Mouse (Mus musculus) frontal cortex, adult 2 months (tissue): ENCODE results near the gene Ran. TPM values are rescaled to one million over a fixed set of nuclear protein-coding genes. Genes with fewer than 3 reads are reported as not detected.
"Not testable (repeated sequence)": the region's sequence is repeated elsewhere in the genome, so short reads cannot be mapped to it uniquely, and the experiment has no call there.

ENCODE experiments used
- DNase-seq, 2 experiments: peaks; one replicate each; pipeline ENCODE4 v3.0.0; 2022; ENCODE audit warnings: low spot score in 1 of 2; ENCODE audit errors: extremely low spot score in 1 of 2
- polyA plus RNA-seq: library from polyadenylated mRNA; depleted of rRNA; stranded (reverse); fragments of >200 nt; gene quantifications from 2 replicates; pipeline ENCODE4 v1.2.3, GENCODE M21; 2012; rRNA removed

Gene Ran
- polyA plus RNA-seq = 132 and 137 TPM in 2 replicates

DNA sequence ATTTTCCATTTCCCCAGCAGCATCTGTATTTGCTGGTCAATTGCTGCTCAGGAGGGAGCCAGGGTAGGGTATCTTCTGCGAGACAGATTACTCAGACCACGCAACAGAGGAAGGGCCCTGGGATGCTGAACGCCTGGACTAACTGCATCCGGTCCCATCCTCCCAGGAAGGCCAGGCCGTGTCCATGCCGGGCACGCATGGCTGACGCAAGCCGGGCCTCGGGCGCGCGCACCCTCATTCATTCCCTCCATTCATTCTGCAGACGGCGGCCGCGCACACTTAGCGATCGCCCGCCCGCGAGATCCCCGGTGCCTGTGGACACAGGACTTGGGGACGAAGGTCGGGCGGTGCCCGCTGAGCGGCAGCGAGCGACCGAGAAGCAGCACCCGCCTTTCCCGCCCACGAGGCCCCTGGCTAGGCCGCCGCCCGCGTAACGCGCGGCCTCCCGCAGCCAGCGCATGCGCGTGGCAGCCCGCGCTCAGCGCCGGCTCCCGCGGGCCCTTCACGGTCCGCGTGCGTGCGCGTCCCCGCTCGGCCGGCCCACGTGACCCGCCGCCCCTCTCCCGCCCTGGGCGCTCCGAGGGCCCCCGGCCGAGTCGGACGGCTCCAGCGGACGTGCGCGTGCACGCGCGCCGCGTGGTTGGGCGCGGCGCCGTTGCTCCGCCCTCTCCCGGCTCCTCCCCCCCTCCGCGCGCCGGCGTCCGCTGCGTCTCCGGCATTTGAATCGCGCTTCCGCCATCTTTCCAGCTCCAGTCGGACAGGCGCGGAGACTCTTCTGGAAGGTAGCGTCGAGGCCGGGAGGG lies at the start of gene Ran:
Gene Ran (plus strand): TSS at position 573 of the 803 bp plus-strand sequence.
- peak; percentile 82 to 94 for DNase-seq

DNA sequence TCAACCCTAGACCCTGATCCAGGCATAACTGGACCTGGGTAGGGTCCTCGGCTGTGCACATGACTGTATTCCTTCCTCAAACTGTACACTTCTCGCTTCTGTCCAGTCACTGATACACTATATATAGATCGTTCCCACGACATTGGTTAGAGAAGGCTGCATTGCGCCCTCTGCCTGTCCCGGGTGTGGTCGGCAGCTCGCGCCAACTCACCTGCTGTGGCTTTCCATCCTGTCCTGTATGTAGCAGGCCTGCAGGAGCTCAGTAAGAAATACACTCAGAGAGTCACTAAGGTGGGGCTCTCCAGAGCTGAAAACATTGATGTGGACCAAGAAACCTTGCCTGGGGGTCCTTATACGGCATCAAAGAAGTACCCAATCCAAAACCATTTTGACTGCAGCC lies 49.0 kb upstream of the Ran start:
- no peak for DNase-seq

DNA sequence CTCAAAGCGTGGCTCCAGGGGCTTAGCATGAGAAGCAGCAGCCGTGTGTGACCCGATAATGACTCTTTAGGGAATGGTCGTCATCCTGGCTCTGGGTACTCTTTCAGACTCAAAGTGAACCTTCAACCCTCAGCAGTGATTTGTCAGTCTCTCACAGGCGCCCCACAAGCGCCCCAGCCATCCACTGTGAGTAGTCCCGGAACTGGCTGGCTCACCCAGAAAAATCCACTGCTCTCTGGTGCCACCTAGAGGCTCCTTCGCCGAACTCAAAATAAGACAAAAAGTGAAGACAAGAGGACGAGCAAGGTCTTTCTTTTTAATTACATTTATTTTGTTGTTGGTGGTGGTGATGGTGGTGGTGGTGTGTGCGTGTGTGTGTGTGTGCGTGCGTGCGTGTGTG lies 48.6 kb upstream of the Ran start:
- peak in 1 of 2 experiments; percentile 94 for DNase-seq

DNA sequence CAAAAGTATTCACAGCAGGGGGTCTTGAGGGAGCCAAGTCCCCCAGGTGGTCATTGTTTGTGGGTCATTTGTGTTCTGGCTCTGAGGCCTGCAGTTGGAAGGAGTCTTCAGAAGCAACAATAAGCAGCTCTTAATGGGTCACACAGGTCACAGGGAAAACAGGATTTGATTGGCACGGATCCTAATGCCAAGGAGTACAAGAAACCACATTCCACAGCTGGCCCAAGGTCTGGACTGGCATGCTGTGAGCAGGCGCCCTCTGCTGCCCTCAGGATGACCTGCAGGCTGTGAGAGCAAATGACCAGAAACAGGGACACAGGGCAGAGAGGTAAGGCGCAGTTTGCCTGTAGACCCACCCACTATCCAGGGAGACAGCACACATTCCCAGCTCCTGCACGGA lies 43.6 kb upstream of the Ran start:
- peak in 1 of 2 experiments; percentile 51 for DNase-seq

DNA sequence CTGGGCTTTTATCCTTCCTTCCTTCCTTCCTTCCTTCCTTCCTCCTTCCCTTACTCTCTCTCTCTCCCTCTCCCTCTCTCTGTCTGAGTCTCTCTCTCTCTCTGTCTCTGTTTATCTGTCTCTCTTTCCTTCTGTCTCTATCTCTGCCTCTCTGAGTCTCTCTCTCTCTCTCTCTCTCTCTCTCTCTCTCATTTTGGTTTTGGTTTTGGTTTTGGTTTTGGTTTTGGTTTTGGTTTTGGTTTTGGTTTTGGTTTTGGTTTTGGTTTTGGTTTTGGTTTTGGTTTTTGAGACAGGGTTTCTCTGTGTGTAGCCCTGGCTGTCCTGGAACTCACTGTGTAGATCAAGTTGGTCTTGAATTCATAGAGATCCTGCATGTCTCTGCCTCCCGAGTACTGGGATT lies 42.4 kb upstream of the Ran start:
- DNase-seq = not testable (repeated sequence)

DNA sequence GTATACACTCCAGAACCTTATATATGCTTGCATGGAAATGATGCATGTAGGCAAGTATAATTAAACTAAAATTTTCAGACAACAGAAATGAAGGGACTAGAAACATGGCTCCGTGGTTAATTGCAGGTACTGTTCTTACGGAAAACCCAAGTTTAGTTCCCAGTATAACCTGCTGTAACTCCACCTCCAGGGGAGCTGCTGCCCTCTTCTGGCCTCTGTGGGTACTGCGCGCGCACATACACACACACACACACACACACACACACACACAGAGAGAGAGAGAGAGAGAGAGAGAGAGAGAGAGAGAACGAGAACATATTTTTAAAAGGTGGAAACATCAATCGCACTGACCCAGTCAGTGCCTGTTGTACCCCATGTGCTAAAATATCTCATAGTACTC lies 40.9 kb upstream of the Ran start:
- DNase-seq = no peak

DNA sequence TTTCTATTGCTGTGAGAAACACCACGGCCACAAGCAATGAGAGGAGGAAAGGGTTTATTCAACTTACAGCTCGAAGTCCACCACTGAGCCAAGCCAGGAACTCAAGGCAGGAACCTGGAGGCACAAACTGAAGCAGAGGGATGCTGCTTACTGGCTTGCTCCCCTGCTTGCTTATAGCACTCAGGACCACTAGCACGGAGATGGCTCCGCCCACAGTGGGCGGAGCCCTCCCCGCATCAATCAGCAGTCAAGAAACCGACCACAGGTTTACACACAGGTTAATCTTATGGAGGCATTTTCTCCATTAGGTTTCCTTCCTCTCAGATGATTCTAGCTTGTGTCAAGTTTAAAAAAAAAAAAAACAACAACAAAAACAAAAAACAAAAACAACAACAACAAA lies 39.0 kb upstream of the Ran start:
- no peak for DNase-seq

DNA sequence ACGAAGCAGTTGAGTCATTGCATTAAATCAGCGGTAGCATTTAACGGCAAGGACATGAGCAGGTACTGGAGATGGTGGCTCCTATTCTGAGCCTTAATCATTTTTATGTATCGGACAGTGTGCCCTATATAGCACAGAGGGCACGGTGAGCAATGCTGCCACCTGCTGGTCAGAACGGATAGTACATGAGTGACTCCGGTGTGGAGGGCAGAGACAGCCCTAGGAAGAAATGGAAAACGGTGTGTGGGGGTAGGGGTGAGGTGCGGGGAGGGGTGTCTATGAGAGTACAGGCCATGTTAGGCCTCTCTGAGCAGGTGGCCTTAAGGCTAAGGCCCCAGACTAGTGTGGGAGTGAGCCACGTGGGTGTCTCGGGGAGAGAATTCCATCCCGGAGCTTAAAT lies 38.3 kb upstream of the Ran start:
- peak in 1 of 2 experiments; percentile 85 for DNase-seq

DNA sequence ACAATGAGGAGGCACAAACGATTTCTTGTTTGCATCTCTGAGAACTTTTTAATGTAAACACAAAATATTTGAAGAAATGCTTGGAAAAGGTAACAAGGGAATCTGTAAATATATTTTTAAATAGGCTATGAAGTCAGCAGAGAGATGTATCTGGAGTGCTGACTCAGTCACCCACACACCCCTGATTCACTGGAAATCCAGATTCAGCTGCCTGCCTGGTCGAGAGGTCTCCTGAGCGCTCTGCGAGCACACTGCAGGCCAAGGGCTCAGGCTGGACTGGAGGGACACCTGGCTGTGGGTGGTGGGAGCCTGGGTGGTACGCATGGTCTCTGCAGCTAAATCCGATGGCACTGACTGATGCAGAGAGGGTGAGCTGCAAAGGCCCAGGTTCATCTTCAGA lies 35.3 kb upstream of the Ran start:
- DNase-seq = peak in 1 of 2 experiments; percentile 55

DNA sequence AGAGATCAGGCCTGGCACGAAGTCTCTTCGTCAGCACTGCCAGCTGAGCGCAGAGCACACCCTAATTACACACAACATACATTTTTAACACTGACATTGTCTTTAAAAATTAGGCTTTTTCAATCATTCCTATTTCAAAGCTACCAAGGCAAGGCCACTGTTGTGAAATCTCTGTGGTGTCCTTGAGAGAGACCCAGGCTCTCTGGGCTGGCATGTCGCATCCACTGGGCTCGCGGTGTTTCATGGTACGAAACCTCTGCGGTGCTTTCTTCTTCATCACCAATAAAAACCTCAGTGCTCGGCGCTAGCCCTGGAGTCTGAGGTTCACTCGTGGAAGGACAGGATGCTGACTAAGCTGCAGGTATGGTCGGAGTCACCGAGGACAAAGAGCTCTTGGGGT lies 33.9 kb upstream of the Ran start:
- DNase-seq = no peak

DNA sequence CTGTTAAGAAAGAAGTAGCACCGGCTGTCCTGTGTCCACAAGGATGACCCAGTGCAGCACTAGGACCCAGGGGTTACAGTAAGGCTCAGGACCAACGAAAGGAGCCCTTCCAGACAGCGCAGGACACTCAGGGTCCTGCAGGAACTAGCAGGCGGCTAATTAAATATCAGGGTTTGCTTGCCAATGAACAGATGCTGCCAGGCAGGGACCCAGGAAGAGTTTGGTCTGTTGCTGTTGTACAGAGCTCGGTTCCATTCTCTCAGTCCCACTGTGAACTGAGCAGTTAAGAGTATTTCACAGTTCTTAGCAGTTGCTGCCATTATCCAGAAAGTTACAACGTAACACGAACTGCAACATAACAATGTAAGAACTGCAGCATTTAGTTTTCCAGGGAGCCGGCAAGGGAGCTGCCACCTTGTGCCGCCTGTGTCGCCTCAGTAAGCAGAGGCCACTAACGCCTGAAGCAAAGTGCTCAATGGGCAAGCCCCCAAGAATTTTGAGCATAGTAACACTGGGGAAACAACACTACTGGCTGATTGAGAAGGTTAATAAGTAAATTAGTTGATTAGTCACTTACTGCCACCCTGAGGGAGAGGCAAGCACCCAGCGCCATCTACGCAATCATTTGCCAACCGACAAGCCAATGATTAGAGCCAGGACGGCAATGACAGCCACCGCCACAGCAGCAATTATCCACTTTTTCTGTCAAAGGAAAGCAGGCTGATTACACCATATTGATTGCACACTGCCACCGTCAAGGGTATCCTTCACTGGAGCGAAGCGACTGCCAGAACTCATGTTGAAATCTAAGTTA lies 32.5 kb upstream of the Ran start:
- DNase-seq = no peak

DNA sequence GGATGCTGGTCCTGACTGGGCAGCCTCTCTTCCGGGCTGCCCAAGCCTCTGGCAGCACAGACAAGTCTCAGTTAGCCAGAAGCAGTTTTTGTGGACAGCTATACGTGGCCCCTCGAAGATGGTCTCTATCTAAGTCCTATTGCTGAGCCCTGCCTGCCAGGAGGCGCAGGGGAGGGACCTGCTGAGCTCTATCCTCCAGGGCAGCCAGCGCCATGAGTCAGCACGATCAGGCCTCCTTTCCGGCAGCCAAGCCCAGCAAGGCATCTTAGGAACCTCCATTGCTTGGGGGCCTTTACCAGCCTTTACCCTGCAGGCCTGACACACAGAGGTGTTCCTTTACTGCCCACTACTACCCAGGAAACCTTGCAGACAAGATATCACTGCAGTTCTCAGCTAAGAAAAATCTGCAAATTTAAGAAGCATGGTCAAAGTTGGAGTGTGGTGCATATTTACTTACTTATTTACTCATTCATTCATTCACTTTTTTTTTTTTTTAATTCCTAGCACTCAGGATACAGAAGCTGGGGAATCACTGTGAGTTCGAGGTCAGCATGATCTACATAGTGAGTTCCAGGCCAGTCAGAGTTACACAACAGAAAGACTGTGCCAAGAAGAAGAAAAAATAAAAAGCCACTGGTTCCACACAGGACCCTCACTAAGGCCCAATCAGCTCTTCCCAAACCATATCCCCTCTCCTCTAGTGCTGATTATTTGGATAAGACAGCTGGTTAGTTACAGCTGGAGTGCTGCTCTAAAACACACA lies 19.0 kb upstream of the Ran start:
- peak in 1 of 2 experiments; percentile 23 for DNase-seq

DNA sequence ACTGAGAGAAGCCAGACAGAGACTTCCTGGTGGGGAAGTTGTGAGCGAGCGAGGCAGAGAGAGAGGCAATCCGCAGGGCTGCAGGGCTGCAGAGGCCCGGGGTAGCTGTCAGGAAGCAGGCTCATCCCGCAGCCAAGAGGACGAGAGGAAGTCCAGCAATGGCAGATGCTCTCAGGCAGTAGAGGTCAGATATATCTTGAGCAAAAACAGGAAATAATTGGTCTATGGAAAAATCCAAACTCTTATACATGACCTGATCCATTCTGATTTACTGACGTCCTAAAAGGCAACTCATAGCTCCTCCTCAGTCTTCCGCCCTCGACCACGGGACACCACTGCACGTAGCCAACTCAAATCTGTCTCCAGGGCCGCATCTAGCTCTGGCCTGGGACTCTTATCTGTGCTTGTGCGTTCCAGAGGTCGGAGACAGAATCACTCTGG lies 17.3 kb upstream of the Ran start:
- DNase-seq = no peak

DNA sequence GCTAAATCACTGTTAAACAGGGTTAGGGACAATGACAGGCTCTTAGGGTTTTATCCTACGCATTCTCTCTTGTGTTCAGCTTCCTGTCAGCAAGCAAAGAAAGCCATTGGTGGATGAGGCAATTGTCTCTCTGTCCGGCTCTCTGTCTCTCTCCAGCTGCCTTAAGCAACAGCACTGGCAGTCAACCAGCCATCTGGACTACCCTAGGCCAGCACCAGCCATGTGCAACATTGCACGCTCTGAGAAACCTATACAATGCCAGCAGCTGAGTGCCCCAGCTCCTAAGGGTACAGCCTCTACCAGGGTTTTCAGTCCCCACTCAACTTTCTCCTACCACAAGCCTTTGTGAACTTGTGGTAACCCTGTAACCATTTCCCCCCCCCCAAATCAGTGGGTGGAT lies 14.5 kb upstream of the Ran start:
- DNase-seq = no peak

DNA sequence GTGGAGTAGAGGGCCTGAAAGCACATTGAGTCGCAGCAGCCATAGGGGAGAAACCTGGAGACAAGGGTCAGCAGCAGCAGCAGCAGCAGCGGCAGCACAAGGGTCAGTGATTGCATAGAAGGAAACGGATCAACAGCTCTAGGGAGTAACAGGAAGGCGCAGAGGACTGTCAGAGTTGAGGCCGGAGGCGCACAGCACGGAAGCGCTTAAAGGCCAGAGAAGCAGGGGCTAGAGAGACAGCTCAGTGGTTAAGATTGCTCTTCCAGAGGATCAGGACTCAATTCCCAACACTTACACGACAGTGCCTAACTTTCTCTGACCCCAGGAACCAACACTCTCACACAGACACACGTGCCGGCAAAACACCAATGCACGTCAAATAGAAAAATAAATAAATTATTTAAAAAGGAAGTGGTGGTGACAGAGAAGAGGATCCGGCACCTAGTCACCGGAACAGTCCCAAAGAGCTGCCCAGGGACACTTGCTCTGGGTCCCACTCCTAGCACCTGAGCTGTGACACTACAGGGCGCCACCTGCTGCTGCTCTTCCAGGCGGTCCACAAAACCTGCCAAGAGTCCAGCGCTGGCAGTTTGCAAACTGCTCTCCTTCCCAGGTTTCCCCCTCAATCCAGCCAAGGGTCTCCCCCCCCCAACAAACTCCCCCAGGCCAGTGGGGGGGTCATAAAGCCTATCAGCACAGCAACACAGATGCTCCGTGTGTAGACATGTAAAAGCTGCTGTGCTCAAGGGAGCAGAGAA lies 13.7 kb upstream of the Ran start:
- DNase-seq = no peak

DNA sequence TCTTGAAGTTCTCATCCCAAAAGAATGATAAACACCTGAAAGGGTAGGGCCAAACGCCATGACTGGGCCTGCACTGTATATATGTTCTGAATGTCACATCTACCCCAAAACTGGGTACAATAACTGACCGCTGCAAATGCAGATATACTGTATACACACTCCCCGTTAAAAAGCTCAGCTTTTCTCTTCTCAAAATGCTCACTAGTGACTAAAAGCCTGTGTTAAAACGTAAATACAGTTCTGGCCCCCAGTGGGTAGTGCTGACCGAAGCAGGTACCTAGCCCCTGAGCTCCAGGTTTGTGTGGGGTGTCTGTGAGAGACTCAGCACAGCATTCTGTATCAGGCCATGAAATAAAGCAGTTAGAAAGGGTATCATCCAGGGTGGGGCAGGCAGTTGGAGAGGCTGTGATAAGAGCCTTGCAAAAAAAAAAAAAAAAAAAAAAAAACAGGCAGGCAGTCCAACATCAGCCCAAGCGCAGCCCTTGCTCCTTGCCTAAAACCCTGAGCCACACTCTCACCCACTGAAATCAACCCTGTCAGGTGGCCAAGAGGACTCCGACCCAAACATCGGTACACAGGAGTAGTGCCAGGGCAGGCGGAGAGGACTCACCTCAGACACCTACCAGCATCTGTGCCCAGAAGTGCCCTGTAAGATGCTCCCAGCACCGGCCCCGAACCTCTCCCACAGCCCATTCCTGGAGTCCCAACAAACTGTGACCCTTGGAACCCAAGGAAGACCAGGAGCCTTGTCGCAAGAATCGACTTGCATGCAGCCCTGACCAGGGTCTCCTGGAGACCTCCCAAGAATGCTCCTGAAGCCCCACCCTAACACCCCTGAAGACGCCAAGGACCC lies 12.5 kb upstream of the Ran start:
- no peak for DNase-seq

DNA sequence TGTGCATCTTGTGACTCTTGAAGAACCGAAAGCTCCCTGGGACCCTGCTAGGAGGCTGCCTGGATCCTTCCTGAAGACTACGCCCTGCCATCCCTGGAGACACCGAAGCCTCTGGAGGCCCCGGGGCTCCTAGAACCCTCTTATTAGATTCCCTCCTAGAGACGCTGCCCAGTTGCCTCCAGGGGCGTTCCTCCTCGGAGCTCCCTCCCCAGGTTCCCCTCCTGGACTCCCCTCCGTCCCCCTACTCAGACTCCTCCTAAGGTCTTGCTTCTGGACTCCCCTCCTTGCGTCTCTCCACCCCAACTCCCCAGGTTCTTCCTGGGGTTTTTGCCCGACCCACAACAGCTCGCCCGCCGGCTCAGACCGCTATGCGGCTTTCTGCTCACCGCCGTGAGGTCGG lies 11.9 kb upstream of the Ran start:
- DNase-seq = peak in 1 of 2 experiments; percentile 23

DNA sequence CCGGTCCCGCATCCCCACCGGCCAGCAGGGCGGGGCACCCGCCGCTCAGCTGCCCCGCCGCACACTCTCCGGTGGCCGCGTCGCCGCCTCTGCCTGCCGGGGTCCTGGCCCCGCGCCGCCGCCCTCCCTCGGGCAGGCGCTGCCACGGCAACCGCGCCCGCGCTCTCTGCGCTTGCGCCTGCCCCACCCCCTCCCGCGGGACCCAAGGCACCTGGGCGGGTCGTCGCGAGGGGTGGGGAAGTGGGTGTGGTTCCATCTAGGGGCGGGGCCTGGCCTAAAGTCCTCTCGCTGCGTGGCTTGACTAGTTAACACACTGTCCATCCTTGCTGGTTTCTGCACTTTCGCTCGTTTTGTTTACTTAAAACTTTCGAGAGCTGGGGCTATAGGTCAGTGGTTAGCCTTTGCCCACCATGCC lies 11.4 kb upstream of the Ran start, which contains the start of gene Stx2:
Gene Stx2 (minus strand): TSS at position 163 of the 415 bp plus-strand sequence.
- DNase-seq = peak; percentile 76 to 93

DNA sequence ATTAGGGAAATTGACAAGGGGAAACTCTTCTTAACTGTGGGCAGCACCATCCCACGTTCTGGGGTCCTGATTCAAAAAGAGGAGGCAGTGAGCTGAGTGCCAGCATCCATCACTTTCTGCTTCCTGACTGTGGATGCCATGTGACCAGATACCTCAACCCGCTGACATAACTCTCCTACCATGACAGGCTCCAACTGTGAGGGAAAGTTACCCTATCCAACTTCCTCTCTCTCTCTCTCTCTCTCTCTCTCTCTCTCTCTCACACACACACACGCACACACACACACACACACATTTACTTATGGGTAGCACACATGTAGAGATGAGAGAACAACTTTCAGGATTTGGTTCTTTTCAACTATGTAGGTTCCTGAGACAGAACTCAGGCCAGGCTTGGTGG lies 10.3 kb upstream of the Ran start:
- no peak for DNase-seq
